Mouse (Mus musculus) kidney, adult 2 months (tissue): ENCODE results near the gene 1700092M07Rik.

Experiments
- CTCF ChIP-seq: fragments of 200-500 bp; conservative IDR thresholded peaks from 2 replicates; pipeline ENCODE4 v1.5.1; 2011; ENCODE audit warnings: low read depth, mild to moderate bottlenecking, control low read depth, low read length, moderate library complexity, mixed read lengths; ENCODE audit not compliant: insufficient read depth, insufficient read length
- POLR2A ChIP-seq: fragments of 200-500 bp; IDR thresholded peaks from one replicate; pipeline ENCODE4 v1.6.1; 2011; ENCODE audit warnings: low read depth, low read length, control low read depth

GRCm38 (mm10) chr19:8723574-8724346 is 16.8 kb upstream of the 1700092M07Rik start:
- TF ChIP-seq POLR2A: no peak
- TF ChIP-seq CTCF: no peak
